Mouse (Mus musculus) embryonic fibroblast, embryonic 13.5 days (primary cell): ENCODE data around the gene Dip2b.

Experiments used
- CTCF ChIP-seq: IDR thresholded peaks from 2 replicates; pipeline ENCODE4 v1.5.1; 2011; ENCODE audit warnings: mild to moderate bottlenecking, control low read depth, low read length, moderate library complexity, borderline replicate concordance; ENCODE audit not compliant: insufficient read depth
- POLR2A ChIP-seq: IDR thresholded peaks from 2 replicates; pipeline ENCODE4 v1.6.1; 2011; ENCODE audit warnings: low read depth, mild to moderate bottlenecking, control low read depth, low read length, moderate library complexity

GRCm38 (mm10) chr15:100258646-100259425 is 220.4 kb downstream of the Dip2b start:
- TF ChIP-seq POLR2A (no peak), CTCF (no peak)
